Mouse (Mus musculus): Measurements from ENCODE around the gene Gm10053.

Gm10053 gene

GRCm38 (mm10) chr19:24875129-24875870, at the start of gene Gm10053:
TSS of gene Gm10053 (plus strand) at chr19:24875686.
- DNase-seq, result peak; percentile 7

GRCm38 (mm10) chr19:24842080-24842479, 33.4 kb upstream of the Gm10053 start:
- peak; percentile 45 for DNase-seq

DNA sequence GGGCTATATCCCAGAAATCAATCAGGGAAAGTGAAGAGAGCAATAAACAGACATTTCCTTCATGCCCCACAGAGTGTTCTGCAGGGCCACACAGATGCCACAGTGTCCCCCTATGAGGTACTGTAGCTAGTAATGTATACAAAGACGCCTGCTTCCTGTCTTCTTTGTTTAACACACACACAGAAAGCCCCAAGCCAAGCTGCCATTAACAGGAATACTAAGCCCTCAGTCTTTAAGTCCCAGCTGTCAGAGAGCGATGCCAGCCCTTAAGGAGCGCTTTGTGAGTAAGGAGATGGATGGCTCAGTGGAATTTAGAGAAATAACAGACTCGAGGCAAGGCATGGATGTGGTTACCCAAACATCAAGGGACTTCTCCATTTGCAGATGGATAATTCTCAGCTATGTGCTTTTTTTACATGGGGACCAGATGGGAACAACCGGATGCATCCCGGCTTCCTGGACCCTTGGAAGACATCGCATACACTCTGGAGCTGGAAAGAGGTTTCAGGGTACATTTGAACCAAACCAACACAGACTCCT, 30.4 kb upstream of the Gm10053 start:
- DNase-seq, result peak; percentile 63

DNA sequence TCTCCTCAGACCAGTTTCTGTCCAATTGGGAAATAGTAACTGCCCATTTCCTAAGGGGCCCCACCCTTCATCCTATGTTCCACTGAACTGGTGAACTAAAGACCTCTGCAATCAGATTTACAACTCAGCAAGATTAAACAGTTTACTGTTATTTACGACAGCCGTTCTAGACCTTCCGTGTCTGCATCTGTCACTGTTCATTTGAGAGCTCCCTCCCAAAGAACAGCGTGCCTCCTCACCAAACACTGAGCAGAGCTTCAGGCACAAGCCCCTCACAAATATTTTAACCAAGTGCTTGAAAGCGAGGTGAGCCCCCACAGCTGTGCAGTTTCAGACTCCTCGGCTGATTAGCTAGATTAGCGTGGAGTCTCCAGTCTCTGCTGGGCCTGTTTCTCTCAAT, 27.1 kb upstream of the Gm10053 start:
- DNase-seq, result peak; percentile 50

GRCm38 (mm10) chr19:24848844-24849243, 26.6 kb upstream of the Gm10053 start:
- peak; percentile 88 for DNase-seq

DNA sequence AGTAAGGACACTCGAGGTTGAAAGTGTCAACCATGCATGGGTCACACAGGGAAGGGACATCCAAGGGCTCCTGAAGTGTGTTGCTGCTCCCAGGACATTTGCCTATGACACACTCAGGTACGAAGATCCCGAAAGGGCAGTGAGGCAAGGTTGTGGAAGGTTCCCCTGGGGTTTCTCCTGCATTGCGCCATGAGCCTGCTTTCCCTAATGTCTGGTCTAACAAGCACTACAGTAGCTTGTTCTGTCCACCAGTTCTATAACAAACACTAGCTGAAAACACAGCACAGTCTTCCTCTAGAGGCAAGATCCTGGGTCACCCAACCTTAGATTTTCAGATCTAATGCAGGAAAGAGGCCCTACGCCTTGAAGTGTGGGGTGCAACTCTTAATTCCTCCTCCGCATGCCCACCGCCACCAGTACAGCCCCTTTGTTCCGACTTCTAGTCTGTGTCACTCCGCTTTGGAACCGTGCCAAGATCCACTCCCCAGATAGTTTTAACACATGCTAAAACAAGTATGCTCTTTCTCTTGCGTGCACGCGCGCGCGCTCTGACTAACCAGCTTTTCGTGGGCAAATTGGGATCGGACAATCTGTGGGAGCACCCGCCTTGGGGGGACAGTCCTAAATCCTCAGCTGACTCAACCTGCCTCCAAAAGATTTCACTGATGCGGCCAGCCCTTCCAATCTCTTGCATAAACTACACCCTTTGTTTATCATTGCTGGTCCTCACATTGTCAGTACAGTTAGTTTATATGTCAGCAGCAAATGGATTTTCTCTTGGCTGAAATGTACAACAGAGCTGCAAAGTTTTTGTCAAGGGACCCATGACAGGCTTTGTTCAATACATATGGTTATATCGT, 23.8 kb upstream of the Gm10053 start:
- DNase-seq, result peak; percentile 95

DNA sequence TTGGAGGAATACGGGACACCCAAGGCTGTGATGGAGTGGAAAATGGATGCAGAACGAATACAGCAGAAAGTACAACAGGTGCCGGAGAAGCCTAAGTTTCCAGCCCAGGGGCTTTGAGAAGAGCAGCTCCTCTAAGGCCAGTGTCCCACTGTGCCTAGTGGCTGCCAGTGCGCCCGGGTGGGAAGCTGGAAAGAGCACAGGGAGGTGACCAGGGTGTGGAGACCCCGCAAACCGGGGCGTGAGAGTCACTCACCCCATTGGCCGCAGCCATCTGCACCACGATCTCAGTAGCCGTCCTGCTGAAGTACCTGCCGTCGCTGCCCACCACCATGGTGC, 14.2 kb upstream of the Gm10053 start:
- DNase-seq, result no peak

DNA sequence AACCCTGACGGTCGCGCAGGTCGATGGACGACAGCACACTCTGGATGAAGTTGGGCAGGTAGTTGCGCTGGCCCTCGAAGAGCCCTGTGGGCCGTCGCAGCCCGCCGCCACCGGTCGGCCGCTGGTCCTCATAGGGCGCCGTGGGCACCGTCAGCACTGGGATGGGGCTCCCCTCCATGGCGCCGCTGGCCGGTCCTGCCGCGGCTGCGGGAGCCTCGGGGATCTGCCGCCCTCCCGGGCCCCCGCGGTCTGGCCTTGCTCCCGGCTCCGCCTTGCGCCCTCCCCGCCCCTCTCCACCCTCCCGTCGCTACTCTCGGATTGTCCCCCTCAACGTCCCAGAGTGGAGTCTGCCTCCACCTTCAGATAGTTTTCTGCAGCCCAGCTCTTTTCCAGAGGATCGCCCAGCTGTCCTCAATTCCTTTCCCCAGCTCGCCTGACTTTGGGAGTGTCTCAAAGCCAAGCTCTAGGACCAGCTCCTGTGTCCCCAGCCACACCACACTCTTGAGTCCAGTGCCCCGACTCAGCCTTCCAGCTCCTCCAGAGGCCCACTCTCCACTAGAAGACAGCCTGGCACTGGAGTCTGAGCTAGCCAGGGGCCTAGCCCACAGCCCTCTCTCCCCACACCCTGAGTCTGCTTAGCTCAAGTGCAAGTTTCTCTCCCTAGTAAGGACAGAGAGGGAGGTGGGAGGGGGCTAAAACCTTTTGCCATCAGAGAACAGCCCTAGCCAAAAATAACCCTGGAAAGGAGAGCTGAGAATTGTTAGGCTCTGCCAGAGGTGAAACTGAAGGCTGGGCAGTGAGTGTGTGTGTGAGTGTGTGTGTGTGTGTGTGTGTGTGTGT, 13.7 kb upstream of the Gm10053 start, which contains the start of gene Pgm5:
Gene Pgm5 (minus strand): TSS at position 244 of the 840 bp plus-strand sequence.
- DNase-seq, result peak; percentile 97

- peak; percentile 61 for DNase-seq
Observed at GRCm38 (mm10) chr19:24865436-24865835, 10.1 kb upstream of the Gm10053 start.

DNA sequence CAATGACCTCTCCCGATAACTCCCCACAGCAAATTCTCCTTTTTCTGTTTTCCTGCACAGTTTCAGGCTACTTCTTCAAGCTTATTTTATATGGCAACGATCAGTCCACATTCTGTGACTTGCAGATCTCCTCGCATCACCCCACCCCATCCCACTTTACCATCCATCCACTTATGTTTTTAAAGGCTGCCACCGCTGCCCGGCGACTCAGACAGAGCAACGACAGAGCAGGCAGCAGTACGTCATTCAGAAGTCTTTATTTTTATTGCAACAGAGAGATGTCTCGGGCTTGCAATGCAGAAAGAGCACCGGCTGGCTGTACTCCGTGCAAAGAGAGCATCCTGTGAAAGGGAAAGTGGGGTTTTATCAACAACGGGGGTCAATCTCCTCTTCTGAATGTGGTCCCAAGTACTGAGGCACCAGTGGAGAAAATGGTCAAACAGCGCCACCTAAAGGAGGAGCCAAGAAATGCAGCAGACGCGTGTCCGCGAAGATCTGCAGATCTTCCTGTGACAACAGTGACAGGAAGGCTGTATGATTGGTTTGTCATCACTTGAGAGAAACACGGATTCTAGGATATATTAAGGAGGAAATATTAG, 4.3 kb upstream of the Gm10053 start:
- peak; percentile 85 for DNase-seq

DNA sequence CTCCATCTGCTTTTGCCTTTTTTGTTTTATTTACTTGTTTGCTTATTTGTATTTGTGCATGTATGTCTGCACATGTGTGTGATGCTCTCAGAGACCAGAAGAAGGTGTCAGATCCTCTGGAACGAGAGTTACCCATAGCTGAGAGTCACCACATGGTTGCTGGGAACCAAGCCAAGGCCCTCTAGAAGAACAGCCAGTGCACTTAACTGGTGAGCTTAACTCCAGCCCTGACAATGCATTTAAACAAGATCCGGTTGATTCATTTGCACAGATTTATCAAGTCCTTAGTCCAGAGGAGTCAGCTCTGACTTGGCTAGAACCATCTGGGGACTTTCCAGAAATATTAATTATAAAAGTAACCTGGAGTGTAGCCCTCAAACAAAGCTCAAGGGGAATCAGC, 1.6 kb upstream of the Gm10053 start:
- peak; percentile 89 for DNase-seq

GRCm38 (mm10) chr19:24881237-24881636, 5.8 kb downstream of the Gm10053 start:
- DNase-seq, result peak; percentile 14

DNA sequence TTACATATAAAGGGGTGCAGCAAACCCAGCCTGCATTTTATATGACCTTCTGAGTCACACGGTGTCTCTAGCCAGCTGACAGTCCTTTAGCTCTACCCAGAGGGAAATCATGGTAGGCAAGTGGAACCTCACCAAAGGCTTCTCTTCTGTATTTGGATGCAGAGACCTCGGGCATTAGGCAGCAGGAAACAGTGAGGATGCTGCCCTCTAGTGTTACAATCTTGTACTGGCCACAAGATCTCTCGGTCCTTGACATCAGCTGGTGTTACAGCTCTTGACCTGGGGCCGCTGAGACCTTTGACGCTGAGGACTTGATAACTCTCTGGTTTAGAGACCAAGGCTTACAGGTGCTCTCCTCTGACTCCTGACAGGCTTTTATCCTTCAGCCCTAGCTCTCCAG, 10.0 kb downstream of the Gm10053 start:
- DNase-seq, result peak; percentile 89

DNA sequence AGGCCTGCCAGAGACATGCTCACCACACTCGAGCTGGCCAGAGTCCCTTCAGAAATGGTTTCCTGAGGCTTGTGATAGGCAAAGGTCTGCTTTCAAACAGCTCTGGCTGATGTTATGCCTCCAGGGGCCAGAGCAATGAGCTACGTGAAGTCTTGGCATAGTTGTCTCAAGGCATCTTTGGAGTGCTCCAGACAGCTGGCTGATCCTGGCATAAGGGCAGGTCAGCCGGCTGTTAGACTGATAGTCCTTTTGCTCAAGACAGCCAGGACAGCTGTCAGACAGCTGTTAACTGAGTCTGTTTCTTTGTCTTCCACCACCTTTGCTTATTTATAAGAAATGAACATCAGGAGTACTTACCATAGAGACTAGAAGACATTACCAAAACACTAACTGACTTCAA, 11.4 kb downstream of the Gm10053 start:
- DNase-seq, result peak; percentile 35

- DNase-seq, result peak; percentile 73
Observed at GRCm38 (mm10) chr19:24896536-24896935, 21.1 kb downstream of the Gm10053 start.

DNA sequence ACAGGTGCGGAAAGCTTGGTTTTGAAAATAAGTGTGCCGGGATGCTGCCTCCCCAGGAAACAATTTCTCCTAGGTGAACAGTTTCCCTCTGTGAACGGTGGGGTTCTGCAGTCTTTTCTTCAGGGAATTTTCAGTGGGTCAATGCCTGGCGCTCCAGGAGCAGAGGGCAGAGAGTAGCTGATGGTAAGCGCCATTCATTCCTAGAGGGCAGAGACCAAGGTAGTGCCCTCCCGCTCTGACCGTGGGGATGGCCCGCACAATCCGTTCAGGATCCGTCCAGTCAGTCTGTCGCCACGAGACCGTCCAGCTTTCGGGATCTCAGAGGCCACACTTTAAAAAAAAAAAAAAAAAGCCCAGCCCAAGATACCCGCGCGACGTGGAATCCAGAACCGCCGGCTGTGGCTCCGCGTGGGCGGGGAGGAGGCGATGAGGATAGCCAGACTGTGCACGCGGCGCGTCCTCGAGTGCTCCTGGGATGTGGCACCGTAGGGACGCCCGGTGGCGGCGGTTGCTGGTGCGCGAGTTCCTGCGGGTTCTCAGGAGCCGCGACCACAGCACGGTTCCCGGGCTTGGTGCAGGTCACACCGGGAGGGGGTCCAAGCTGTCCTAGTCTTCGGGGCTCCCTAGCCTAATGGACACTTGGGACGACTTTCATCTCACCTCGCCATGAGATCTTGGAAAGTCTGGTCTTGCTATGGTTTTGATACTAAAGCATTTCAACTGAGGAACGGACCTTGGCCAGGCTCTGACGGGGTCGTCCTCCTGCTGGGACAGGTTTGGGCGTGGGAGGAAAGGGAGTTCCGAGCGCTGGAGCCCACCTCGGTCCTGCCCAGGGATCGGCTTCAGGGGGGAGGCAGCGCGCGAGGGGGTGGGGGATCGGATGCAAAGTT, 21.8 kb downstream of the Gm10053 start:
- peak; percentile 87 for DNase-seq

DNA sequence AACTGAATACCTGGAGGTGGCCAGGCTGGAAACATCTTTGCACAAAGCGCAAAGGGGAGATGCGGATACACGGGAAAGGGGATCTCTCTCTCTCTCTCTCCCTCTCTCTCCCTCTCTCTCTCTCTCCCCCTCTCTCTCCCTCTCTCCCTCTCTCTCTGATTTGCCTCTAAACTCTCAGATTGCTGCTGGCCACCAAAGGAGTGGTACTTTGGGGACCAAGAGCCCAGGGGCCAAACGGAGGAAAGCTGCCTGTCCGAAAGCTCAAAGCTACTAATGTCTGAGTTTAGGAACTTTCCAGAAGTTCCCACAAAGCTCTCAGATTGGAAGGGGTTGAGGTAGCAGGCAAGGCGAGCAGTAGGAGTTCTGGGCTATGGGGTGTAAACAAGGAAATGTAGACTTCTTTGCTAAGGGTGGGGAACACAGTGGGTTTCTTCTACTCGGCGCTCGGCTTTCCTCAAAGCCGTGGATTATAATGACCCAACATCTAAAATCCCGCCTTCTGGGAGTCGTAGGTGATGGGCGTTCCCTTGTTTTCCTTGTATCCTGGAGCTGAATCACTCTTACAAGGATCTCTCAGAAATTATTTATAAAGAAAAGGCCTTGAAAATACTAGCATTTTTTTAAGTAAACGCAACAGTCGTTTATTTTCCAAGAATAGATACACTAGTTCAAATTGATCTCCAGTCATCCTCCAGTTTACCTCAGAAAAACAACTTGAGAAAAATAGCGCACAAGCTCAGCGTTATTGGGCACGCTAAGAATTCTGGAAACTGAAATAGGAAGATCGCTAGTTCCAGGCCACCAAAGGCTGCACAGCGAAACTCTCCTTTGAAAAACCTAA, 22.6 kb downstream of the Gm10053 start:
- DNase-seq, result peak; percentile 4

DNA sequence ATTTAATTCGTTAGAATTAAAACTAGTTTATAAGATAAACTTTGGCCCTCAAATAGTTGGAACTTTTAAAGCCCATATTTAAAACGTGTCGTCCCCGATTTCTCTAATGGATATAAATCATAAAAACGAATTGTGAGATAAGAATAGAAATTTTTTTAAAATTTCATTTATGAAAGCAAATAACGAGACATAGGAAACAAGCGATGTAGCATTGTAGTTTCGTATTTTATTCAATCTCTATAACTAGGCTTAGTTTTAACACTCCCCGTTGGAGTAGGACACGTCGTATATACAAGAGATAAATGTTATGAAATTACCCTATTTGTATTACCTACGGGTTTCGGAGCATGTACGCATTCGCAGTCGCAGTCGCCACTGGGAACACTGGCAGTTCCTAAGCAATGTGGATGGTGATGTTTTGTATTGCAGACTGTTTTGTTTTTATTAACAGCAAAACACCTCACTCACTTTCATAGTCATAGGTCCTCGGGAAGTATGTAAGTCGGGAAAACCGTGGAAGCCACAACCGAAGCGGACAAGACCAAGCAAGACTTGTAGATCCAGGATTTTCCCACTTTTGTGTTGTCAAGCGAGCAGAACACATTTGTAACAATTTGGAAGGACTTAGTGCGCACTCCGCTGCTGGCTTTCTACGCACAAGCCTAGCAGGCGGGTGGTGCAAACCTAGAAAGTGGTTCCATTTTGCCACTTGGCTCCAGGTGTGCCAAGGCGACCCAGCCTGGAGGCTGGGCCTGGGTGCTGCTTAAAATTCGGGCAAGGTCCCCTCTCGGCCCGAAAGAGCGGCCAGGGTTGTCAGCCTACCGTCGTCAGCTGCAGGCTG, 23.5 kb downstream of the Gm10053 start:
- DNase-seq, result no peak
